Mouse (Mus musculus) layer of hippocampus, postnatal 14 days (tissue): ENCODE data around the gene Klhl15. TPM values are rescaled to one million over a fixed set of nuclear protein-coding genes. Genes with fewer than 3 reads are reported as not detected.
"Not testable (repeated sequence)": the region's sequence is repeated elsewhere in the genome, so short reads cannot be mapped to it uniquely, and the experiment has no call there.

Source experiments
- DNase-seq, 2 experiments: peaks; one replicate each; pipeline ENCODE4 v3.0.0; 2021 to 2022; ENCODE audit warnings: low spot score in 2 of 2, mixed read lengths in 1 of 2
- long read RNA-seq, 2 experiments: library from polyadenylated mRNA; stranded (forward); transcript quantifications; one replicate each; pipeline ENCODE4 v2.0.0; 2021
- microRNA-seq, 2 experiments: library from miRNA; unstranded; fragments of <30 nt; microRNA quantifications; one replicate each; pipeline ENCODE4 v1.2.0; 2021
- total RNA-seq, 2 experiments: library from RNA; stranded (reverse); gene quantifications; 2 replicates each; pipeline ENCODE4 v1.2.3; 2021

Klhl15 gene
- total RNA-seq: 10 to 100 TPM; 22.8 to 24.1 TPM
- long read RNA-seq, experiment 1, partial matches to known transcripts: 0 of 2 reads
- long read RNA-seq, experiment 1, other reads (novel, unspliced or antisense): 1 of 2 reads
- long read RNA-seq, experiment 2, partial matches to known transcripts: 2 of 6 reads
- long read RNA-seq, experiment 2, other reads (novel, unspliced or antisense): 3 of 6 reads

DNA sequence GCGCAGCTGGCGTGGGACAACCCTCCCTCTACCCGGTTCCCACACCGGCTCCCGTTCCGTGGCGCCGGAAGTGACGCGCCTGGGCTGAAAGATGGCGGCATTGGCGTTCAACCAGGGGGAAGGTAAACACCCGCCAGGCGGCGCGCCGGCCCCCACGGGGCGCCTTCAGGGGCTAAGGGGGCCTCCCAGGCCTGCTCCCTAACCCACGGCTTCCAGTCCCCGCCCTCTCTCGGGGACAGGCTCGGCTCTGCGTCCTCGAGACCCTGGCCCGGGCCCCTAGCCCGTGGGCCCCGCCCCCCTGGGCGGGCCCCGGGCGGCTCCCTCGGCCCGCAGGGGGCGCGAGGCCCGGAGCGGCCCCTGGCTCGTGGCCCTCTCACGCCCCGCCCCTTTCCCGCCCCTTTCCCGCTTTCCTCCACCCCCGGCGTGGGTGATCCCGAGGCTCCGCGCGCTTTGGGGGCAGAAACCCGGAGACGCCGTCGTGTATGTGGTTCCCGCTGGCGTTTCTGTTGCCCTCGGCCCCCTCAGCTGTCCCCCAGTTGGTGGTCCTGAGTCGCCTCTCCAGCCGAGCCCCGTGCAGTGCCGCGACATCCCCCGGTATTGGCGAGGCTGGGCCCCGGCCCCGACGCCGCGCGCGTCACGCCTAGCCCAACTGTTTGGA is at the start of gene Klhl15:
Gene Klhl15, plus strand, starts transcription at position 68 of the 658 bp plus-strand sequence.
- DNase-seq: peak; percentile 80 to 82

DNA sequence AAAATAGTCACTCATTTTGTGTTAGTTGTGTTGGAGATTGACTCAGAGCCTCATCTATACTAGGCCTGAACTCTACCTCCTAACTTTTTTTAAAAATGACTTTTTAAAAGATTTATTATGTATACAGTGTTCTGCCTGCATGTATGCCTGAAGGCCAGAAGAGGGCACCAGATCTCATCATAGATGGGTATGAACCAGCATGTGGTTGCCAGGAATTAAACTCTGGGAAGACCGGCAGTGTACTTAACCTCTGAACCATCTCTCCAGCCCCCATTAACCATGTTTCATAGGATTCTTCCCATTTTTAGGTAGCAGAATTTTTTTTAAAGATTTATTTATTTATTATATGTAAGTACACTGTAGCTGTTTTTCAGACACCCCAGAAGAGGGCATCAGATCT is 49.2 kb upstream of the Klhl15 start:
- no peak for DNase-seq

DNA sequence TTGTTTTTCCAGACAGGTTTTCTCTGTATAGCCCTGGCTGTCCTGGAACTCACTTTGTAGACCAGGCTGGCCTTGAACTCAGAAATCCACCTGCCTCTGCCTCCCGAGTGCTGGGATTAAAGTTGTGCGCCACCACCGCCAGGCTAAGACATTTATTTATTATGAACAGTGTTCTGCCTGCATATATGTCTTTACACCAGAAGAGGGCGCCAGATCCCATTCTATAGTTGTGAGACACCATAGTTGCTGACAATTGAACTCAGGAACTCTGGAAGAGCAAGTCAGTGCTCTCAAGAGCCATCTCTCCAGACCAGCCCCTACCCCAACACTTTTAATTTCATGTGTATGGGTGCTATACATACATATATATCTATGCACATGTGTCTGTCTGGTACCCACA is 40.5 kb upstream of the Klhl15 start:
- DNase-seq: not testable (repeated sequence)

DNA sequence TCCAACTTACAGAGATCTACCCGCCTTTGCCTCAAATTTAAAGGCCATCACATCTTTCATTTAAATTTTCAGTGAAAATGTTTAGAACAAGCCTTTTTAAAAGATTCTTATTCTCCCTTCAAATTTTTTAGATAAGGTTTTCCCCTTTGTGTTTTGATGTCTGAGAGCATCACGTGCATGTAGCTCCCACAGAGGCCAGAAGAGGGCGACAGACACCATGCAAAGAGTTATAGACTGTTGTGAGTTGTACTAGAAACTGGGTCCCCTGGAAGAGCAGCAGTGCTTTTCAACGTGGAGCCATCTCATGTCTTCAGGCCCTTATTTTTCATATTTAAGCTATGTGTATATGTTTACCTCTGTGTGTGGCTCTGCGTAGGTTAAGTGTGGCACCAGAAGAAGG is 36.6 kb upstream of the Klhl15 start:
- DNase-seq: peak in 1 of 2 experiments; percentile 42

DNA sequence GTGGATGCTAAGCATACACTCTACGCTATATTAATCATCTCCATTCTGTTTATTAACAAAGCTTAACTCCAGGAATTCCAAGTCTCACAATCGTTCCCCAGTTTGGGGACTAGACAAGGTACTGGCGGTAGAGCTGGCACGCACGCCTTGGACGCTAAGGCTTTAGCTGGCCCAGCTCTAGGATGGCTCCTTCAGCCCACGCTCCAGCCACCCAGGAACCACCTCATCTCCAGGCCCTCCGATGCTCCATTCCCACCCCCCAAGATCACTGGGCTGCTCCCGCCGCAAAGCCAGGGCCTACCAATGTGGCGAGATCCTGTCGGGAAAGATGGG is 22.2 kb upstream of the Klhl15 start:
- DNase-seq: no peak

DNA sequence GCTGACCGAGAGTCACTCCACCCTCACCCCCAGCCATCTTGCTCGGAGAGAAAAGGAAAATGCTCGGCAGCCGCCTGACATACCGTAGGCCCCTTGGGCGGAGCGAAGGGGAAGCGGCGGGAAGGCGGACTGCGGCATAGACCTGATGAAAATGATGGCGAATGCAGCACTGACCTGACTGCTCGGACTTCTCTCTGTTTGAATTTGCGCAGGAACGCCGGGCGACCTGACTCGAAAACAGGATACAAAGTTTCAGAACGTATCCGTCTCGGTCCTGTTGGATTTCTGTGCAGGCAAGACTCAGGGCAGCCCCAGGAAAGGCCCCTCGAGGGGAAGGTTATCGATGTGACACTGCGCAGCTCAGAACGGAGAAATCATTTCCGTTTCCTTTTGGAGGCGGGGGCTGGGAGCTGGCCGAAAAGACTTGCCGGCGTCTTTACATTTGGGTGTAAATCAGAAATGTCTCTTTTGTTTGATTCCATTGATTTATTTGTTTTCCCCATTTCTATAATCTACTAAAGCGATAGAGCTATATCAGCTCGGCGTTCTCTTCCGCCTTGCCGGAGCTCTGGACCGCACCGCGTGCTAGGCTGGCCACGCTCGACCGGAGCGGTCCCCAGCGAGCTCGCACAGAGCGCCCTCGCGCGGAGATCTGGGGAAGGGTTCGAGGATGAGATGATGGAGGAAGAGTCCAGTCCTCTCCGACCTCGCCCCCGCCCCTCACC is 21.6 kb upstream of the Klhl15 start, which contains the start of gene Eif2s3x:
Gene Eif2s3x, minus strand, starts transcription at position 266 of the 725 bp plus-strand sequence.
- DNase-seq: peak; percentile 84 to 94

DNA sequence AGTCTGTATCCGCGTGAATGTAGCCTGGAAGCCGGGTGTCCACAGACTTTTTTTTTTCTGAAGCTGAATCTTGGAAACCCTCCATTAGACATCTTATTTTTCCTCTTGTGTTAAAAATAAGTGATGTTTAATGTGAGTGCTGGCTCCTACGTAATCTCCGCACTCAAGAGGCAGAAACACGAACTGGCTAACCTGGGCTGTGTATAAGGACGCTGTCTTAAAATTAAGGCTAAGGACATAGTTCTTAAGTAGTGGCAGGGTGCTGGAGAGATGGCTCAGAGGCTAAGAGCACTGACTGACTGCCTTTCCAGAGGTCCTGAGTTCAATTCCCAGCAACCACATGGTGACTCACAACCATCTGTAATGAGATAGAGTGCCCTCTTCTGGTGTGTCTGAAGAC is 21.0 kb upstream of the Klhl15 start:
- DNase-seq: no peak

DNA sequence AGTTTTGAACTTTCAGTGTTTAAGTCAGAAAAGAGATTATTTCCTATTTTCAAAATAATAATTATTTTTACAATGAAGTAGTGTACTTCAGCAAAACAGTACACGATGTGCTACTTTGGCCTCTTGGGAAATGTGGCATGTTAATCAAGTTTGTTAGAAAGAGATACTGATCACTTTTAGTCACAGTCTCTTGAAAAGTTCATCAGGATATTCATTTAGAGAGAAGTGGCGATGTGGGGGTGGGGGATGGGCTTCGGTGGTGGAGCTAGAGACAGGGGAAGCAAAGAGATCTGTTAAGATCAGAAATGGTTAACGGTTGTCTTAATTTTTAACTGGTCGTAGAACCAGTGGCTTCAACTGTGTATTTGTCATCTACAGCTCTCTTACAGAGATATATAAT is 967 bp upstream of the Klhl15 start:
- no peak for DNase-seq

DNA sequence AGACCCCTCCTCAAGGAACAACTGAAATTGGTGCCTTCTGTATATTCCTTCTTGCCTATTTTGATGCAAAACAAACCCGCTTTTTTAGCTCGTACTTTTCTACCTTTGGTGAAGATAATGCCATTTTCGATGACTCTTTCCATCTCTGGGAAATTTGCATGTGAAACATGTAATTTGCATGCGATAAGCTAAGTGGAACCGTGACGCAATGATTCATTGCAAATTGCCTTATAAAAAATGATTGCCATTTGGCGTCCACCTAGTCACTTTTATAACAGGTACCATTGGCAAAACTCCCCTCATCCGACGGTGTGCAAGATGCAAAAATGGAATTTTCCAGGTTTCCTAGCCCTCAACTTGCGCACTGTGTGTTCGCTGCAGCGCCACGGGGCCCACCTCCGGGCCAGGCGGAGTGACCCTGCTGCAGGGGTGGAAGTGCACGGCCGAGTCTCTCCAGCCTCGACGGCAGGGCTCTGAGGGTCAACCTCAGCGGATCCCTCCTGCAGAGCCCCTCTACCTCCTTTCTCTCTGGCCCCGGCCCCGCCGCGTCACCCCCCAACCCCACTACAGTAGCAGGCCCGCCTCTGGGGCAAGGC is 365 bp upstream of the Klhl15 start:
- DNase-seq: peak in 1 of 2 experiments; percentile 11

DNA sequence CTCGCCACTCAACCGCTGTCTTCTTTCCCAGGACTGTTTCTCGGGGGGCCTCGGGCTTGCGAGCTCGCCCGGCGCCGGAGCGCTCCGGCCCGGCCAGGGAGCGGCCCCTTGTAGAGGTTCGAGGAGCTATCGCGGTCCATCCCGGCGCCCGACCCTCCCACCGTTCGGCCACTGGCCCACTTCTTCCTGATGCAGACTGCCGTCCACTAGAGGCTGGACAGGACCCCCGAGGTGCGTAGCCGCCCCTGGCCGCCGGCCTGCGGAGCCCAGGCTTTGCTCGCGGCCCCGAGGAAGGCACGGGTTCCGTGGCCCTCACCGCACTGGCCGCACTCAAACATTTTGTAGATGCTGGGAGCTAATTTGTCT is 774 bp downstream of the Klhl15 start:
- peak in 1 of 2 experiments; percentile 9 for DNase-seq

DNA sequence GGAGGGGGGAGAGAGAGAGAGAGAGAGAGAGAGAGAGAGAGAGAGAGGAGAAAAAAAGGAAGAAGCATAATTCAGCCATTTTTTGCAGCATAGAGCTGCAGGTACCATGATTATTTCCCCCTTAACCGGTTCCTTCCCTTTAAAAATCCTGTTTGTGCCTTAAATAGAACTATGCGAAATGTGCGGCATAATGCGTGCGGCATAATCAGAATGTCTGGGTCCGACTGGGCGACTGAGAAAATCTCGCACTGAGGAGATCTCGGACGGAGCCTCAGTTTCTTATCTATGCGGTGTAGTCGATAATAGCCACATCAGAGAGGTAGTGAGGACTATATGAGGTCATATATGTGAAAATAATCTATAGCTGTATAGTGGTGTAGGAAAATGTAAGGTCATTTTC is 1.2 kb downstream of the Klhl15 start:
- peak in 1 of 2 experiments; percentile 1 for DNase-seq

DNA sequence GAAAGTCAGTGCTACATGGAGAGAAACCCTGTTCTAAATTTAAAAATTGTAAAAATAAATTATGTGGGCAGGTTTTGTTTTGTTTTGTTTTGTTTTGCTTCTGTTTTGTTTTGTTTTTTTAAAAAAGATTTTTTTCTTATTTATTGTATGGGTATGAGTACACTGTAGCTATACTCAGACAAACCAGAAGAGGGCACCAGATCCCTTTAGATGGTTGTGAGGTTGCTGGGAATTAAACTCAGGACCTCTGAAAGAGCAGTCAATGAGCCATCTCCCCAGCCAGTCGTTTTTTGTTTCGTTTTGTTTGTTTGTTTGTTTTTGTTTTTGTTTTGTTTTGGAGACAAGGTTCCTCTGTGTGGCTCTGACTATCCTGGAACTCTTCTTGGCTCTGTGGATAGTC is 54.5 kb downstream of the Klhl15 start:
- DNase-seq: no peak

DNA sequence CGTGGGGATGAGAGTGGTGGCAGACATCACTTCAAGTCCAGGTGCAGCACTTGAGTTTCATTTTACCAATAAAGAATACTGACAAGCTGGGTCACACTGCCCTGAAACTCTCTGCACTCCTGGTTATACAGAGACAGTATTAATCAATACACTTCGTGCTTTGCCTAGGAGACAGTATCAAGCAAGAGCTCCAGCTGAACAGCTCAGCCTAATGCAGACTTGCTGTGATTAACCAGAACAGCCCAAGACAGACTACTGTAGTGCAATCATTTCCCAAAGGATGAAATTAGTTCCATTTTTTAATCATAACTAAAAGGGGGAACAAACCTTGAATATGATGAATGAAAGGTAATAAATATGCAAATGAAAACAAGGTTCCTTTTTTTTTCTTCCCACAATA is 68.5 kb downstream of the Klhl15 start:
- DNase-seq: no peak

DNA sequence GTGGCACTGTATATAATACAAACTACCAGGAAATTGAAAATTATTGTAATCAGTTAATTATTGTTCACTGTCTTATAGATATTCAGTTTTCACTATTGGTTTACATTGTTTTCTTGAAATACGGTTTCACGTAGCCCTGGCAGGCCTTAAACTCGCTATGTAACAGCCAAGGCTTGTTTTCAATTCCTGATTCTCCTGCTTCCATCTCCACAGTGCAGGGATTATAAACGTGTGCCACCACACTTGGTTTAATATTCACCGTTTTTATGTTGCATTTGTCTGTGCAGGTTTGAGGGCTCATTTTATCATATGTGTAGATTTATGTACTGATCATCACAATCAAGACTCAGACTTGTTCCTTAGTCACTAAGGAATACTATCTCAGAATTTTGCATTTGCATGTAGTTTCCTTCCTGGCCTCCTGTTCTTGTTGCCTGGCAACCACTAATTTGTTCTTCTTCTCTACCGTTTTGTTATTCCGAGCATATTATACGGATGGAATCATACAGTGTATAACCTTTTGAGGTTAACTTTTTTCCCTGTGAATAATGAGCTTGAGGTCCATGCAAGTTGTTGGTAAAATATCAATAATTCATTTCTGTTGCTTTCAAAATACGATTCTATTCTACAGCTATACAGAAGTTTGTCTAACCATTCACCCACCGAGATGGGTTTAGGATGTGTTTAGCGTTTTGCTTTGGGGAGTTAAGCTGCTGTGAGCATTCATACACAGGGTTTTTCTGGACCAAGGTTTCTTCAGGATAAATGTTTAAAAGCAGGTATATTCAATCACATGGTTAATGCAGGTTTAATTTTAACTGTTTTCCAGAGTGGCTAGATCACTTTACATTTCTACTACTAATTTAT is 86.9 kb downstream of the Klhl15 start:
- DNase-seq: peak in 1 of 2 experiments; percentile 6

Small RNA genes lying within 50 kb of the gene (microRNA-seq; reads per million reads assigned to microRNA genes)
- 0 to 0.45 reads per million in 2 experiments for gene Mir7673

Other genes starting within 250 kb of the Klhl15 start
- gene Zfx, start 110.9 kb upstream of the Klhl15 start, total RNA-seq: 10 to 100 TPM; 29.3 to 30.1 TPM
- gene Eif2s3x, start 21.7 kb upstream of the Klhl15 start, total RNA-seq: 100 to 1,000 TPM; 116 to 159 TPM
- gene Fam90a1b, start 132.2 kb downstream of the Klhl15 start, total RNA-seq: under 1 TPM in 1 of 2 experiments, not detected in 1; 0.12 TPM
- 10 to 100 TPM; 64.5 to 81.3 TPM for gene Apoo, start 132.5 kb downstream of the Klhl15 start, total RNA-seq